Mouse (Mus musculus) left cerebral cortex, postnatal 36 days (tissue): ENCODE data around the gene Ncapd2. TPM values are rescaled to one million over a fixed set of nuclear protein-coding genes. Genes with fewer than 3 reads are reported as not detected.
"Not testable (repeated sequence)": the region's sequence is repeated elsewhere in the genome, so short reads cannot be mapped to it uniquely, and the experiment has no call there.

Experiments used
- DNase-seq, 2 experiments: peaks; one replicate each; pipeline ENCODE4 v3.0.0; 2021 to 2022; ENCODE audit warnings: low spot score in 2 of 2, mixed read lengths in 1 of 2
- intact Hi-C: fragments of 180-260 bp; cut with DNase I; formaldehyde crosslinking; loops from one replicate; pipeline ENCODE4 v1.15.1; 2025
- total RNA-seq, 2 experiments: library from RNA; stranded (reverse); gene quantifications; 2 replicates each; pipeline ENCODE4 v1.2.3; 2021

Ncapd2 gene
- total RNA-seq, 2 experiments from 2014 or later, result 24.2 to 30.2 TPM

- intact Hi-C loops, result loop anchor here (5.0 kb wide), 1 partner anchor 70 kb away; the partner anchor contains the start of gene Chd4
- DNase-seq, result peak in 1 of 2 experiments; percentile 36
Measured at GRCm38 (mm10) chr6:125166861-125167650, 24.4 kb downstream of the Ncapd2 start.

- peak; percentile 43 to 61 for DNase-seq
- intact Hi-C loops, result loop anchor here (5.0 kb wide), 1 partner anchor 69 kb away; the partner anchor contains the start of gene Chd4
Measured at GRCm38 (mm10) chr6:125166051-125166751, 25.3 kb downstream of the Ncapd2 start, which contains the start of gene Gapdh. Gene Gapdh (minus strand): TSS chr6:125166467.

DNA sequence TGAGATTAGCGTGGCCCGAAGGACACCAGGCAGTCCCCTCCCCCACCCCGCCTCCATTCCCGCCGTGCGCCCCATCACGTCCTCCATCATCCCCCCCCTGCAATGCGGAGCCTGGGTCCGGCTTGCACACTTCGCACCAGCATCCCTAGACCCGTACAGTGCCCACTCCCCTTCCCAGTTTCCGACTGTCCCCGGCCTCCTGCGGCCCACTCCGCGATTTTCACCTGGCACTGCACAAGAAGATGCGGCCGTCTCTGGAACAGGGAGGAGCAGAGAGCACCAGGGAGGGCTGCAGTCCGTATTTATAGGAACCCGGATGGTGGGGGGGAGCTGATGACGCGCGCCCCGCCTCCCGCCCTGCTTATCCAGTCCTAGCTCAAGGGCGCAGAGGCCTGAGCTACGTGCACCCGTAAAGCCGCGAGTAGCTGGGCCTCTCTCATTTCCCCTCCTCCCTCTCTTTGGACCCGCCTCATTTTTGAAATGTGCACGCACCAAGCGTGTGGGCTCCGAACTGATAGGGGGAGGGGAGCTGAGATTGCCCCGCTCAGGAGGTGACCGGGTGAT, 26.1 kb downstream of the Ncapd2 start:
- DNase-seq, result peak; percentile 96
- intact Hi-C loops, result loop anchor here (1.0 to 5.0 kb wide), 3 partner anchors 20 to 106 kb away; partner anchors contain the start of genes Chd4 and Iffo1

- intact Hi-C loops, result loop anchor here (1.0 to 5.0 kb wide), 3 partner anchors 19 to 107 kb away; partner anchors contain the start of genes Chd4 and Iffo1
- peak; percentile 53 to 59 for DNase-seq
Measured at GRCm38 (mm10) chr6:125164672-125165327, 26.7 kb downstream of the Ncapd2 start.

DNA sequence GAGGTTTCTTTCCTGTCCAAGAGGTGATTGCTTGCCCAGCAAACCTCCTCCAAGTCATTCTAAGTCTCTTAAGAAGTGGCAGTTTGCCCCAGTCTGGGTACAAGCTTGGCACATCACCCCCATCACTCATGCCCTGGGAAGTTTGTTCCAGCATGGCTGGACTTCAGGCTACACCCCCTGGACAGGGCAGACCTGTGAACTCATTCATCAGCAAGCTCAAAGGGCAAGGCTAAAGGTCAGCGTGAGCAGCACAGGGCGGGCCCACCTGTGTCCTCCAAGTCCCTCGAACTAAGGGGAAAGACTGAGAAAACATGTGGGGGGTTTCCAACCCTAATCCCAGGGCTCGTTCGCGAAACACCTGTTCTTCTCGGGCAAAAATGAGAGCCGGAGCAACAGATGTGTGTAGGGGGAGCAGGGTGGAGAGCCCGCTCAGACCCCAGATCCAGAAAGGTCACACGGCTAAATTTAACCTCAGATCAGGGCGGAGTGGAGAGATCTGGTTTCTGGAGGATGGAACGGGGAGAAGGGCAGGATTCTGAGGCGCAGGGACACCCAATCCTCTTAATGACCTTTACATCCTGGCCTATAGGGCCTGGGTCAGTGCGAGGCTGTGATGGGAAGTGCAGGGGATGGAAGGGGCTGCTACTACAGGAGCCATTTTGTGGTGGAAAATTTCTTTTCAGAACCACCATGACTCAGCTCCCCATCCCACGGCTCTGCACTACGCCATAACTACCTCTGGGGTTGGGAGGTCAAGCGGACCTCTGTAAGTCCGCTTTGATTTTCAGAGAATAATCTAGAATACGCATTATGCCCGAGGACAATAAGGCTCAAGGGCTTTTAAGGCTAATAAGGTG, 27.5 kb downstream of the Ncapd2 start:
- intact Hi-C loops, result no loop called here
- DNase-seq, result peak in 1 of 2 experiments; percentile 41

DNA sequence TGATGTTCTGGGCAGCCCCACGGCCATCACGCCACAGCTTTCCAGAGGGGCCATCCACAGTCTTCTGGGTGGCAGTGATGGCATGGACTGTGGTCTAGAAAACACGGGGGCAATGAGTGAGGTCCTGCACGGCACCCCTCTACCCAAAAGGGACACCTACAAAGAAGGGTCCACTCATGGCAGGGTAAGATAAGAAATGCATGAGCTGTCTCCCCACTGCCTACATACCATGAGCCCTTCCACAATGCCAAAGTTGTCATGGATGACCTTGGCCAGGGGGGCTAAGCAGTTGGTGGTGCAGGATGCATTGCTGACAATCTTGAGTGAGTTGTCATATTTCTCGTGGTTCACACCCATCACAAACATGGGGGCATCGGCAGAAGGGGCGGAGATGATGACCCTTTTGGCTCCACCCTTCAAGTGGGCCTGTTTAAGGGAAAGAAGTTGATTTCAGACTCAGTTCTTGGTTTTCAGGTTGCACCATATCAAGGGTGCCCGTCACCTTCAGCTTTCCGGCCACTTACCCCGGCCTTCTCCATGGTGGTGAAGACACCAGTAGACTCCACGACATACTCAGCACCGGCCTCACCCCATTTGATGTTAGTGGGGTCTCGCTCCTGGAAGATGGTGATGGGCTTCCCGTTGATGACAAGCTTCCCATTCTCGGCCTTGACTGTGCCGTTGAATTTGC, 28.7 kb downstream of the Ncapd2 start:
- DNase-seq, intact Hi-C loops: not testable (repeated sequence)

GRCm38 (mm10) chr6:125161971-125162370, 29.5 kb downstream of the Ncapd2 start:
- DNase-seq, result peak; percentile 52 to 70
- intact Hi-C loops, result not testable (repeated sequence)

- intact Hi-C loops, result no loop called here
Measured at GRCm38 (mm10) chr6:125160854-125161760, 30.4 kb downstream of the Ncapd2 start.

GRCm38 (mm10) chr6:125160558-125160853, 31.0 kb downstream of the Ncapd2 start:
- intact Hi-C loops, result no loop called here
- no peak for DNase-seq

More at GRCm38 (mm10) chr6:125160854-125161760, 30.4 kb downstream of the Ncapd2 start:
- peak; percentile 63 to 67 for DNase-seq

DNA sequence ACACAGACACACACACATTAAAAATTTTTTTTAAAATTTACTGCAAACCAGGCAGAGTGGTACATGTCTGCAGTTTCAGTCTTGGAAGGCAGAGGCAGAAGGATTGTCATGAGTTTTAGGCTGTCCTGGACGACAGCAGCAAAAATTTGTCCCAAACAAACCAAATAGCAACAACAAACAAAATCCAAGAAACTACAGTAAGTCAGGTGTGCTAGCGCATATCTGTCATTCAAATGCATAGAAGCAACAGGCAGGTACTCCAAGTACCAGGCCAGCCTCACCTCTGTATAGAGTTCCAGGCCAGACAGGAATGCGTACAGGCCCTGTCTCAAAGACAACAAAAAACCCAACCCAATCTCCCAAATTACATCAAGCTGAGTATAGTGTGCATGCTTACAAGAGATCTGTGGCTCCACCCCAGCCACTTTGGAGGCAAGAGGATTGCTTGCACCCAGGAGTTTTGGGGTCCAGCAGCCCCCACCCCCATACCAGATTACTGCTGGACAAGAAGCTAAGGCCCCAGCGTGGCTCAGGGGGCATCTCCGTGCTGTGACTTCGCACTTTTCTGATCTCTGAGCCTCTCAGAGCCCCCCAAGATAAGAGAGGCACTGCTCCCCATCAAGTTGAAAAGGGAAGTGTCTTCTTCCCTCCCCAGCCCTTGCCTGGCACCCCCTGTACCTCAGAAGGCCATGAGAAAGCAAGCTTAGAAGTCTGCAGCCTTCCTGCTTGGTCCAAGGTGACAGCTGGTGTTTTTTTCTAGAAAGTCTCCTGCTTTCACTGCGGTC, 31.5 kb downstream of the Ncapd2 start:
- intact Hi-C loops, result no loop called here
- no peak for DNase-seq

GRCm38 (mm10) chr6:125158944-125159492, 32.5 kb downstream of the Ncapd2 start:
- intact Hi-C loops, result no loop called here

DNA sequence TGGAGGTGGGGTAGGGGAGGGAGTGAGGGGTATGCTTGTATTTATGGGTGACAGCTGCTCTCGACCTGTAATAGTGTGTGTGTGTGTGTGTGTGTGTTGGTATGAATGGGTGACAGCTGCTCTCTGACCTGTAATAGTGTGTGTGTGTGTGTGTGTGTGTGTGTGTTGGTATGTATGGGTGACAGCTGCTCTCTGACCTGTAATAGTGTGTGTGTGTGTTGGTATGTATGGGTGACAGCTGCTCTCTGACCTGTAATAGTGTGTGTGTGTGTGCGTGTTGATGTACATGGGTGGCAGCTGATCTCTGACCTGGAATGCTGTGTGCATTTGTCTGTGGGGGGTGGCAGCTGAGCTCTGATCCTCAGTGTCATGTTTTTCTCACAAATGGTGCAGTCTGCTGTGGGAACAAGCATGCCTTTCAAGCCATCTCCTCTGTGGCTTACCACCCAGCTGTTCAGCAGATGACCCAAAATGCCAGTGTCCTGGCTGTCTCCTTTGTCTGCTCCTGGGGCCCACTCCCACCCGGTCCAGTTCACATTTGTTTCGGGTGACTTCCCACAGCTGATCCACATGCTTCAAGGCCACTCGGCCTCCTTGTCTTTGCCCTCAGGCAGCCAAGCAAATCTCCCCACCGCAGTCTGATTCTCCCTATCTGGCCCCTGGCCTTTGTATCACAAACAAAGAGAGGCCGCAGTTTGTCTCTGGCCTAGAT, 34.4 kb downstream of the Ncapd2 start:
- DNase-seq, result no peak
- intact Hi-C loops, result no loop called here

More at GRCm38 (mm10) chr6:125158944-125159492, 32.5 kb downstream of the Ncapd2 start:
- no peak for DNase-seq

DNA sequence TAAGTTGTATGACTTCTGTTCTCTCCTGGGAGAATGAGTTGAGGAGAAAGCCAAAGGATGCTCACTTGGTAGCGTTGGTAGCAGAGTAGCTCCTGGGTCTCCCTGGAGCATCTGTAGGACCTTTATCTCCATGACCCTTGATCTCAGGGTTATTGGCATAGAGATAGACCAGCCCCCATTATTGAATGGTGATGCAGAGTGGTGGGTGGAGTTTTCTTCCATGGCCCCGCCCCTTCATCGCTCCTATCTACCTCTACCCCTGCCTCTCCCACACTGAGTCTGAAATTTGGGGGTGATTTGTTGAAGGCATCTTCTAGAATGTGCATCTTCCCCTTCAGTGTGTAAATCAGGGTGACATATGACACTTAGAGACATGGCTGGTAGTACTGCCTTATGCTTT, 35.0 kb downstream of the Ncapd2 start:
- intact Hi-C loops, result no loop called here
- DNase-seq, result no peak

DNA sequence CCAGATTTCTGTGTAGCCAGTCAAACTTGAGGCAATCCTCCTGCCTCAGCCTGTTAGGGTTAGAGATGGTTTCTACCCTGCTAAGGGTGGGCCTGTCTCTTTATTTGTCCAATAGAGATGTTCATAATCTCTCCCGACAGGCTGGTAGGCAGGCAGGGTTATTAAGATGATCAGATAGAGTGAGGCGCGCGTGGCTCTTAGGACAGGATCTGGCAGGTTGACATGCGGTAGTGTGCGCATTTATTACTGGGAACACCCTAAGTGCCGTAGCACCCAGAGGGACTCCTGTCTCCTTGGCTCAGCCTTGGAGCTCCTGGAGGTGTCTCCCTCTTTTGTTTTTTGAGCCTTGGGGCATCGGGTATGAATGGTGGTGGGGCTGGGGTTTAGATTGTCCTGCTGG, 36.2 kb downstream of the Ncapd2 start:
- intact Hi-C loops, result no loop called here

DNA sequence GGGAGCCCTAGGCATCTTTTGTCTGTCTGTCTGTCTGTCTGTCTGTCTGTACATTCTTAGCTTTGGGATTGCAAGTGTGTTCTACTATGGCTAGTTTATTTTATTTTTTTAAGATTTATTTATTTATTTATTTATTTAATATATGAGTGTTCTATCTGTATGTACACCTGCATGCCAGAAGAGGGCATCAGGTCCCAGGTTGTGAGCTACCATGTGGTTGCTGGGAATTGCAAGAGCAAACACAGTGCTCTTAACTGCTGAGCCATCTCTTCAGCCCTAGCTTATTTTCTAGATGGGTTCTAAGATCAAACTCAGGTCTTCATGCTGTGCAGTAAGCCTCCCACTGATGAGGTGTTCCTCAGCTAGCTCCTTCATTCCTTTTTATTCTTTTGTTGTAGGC, 37.0 kb downstream of the Ncapd2 start:
- intact Hi-C loops, result no loop called here

More for the DNA sequence above, 36.2 kb downstream of the Ncapd2 start:
- no peak for DNase-seq

DNA sequence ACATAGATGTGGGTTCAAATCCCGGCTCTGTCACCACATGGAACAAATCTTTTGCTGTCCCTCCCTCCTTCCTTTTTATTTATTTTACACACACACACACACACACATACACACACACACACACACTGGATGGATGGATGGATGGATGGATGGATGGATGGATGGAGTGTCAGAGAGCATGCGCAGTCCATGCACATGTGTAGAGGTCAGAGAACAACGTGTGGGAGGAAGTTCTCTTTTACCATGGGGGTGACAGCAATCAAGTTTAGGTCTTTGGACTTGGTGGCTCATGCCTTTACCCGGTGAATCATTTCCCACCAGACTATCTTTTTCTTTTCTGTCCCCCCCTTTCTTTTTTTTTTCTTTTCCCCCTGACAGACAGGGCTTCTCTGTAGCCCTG, 37.8 kb downstream of the Ncapd2 start:
- DNase-seq, result no peak
- intact Hi-C loops, result no loop called here

More for the DNA sequence above, 37.0 kb downstream of the Ncapd2 start:
- no peak for DNase-seq
